Mouse (Mus musculus) embryonic facial prominence, embryonic 12.5 days (tissue): ENCODE measurements at regions not wholly inside any gene's neighbourhood (a gene's known extent, or its start where the extent isn't known, plus 50 kb on each side); places are given as distances from the start of the nearest gene placed in this dataset.

Experiments
- ATAC-seq: fragments of 200-750 bp; cut with Nextera tagmentation; 2 replicates; pipeline ENCODE4 v1.8.0; 2017; ENCODE audit not compliant: insufficient number of reproducible peaks, insufficient read depth, low FRiP score, low TSS enrichment
- H3K27ac ChIP-seq: fragments of 300-500 bp; sonication (generic); 2 replicates; pipeline ENCODE4 v1.5.1; 2016; ENCODE audit warnings: mild to moderate bottlenecking
- H3K27me3 ChIP-seq: fragments of 300-500 bp; sonication (generic); 2 replicates; pipeline ENCODE4 v1.6.1; 2016; ENCODE audit warnings: mild to moderate bottlenecking, moderate library complexity
- H3K36me3 ChIP-seq: fragments of 300-500 bp; sonication (generic); 2 replicates; pipeline ENCODE4 v1.6.1; 2016; ENCODE audit warnings: mild to moderate bottlenecking
- H3K4me1 ChIP-seq: fragments of 300-500 bp; sonication (generic); 2 replicates; pipeline ENCODE4 v1.6.1; 2016
- H3K4me2 ChIP-seq: fragments of 300-500 bp; sonication (generic); replicated peaks from 2 replicates; pipeline ENCODE4 v1.6.1; 2016; ENCODE audit warnings: mild to moderate bottlenecking, moderate library complexity
- H3K4me3 ChIP-seq: fragments of 300-500 bp; sonication (generic); 2 replicates; pipeline ENCODE4 v1.5.1; 2016; ENCODE audit warnings: mild to moderate bottlenecking
- H3K9ac ChIP-seq: fragments of 300-500 bp; sonication (generic); 2 replicates; pipeline ENCODE4 v1.6.1; 2016; ENCODE audit warnings: mild to moderate bottlenecking, moderate library complexity
- H3K9me3 ChIP-seq: fragments of 300-500 bp; sonication (generic); 2 replicates; pipeline ENCODE4 v1.6.1; 2016; ENCODE audit warnings: mild to moderate bottlenecking, moderate library complexity
- WGBS: fragments of 180-500 bp; shearing (Covaris S2); methylation state at CpG from one replicate; pipeline ENCODE4 v1.1.7; 2016; 5-methylcytosine and 5-hydroxymethylcytosine counted together

- ATAC-seq, result no peak
- no peak overlapping the region for H3K27ac ChIP-seq
- H3K9ac ChIP-seq, result no peak overlapping the region
- H3K36me3 ChIP-seq, result no peaks in the 10 kb centered on the region
- H3K4me1 ChIP-seq, result peaks cover 3% of the 10 kb centered on the region; the same call in 1 of the 2 replicates
- H3K27me3 ChIP-seq, result no peaks in the 10 kb centered on the region
- H3K4me3 ChIP-seq, result no peak overlapping the region
- 86% methylated on average over 3 of the region's 3 CpGs for WGBS
- no peaks in the 10 kb centered on the region for H3K9me3 ChIP-seq
- no peak overlapping the region for H3K4me2 ChIP-seq
Measured at GRCm38 (mm10) chr4:106049880-106050279, 260.2 kb downstream of the Gm12728 start.

- no peak overlapping the region for H3K4me3 ChIP-seq
- no peaks in the 10 kb centered on the region for H3K27me3 ChIP-seq
- H3K9me3 ChIP-seq, result no peaks in the 10 kb centered on the region
- no peaks in the 10 kb centered on the region for H3K36me3 ChIP-seq
- H3K27ac ChIP-seq, result no peak overlapping the region
- no peak overlapping the region for H3K9ac ChIP-seq
- peaks cover 3% of the 10 kb centered on the region; the same call in 1 of the 2 replicates for H3K4me1 ChIP-seq
- ATAC-seq, result no peak
- no peak overlapping the region for H3K4me2 ChIP-seq
- 85% methylated on average over 3 of the region's 3 CpGs for WGBS
Measured at GRCm38 (mm10) chr4:106050297-106050696, 260.6 kb downstream of the Gm12728 start.

- no peak overlapping the region for H3K27ac ChIP-seq
- H3K4me2 ChIP-seq, result no peak overlapping the region
- no peak for ATAC-seq
- no peak overlapping the region for H3K9ac ChIP-seq
- WGBS, result 57% methylated on average over 9 of the region's 9 CpGs
- peaks cover 3% of the 10 kb centered on the region; the same call in 1 of the 2 replicates for H3K4me1 ChIP-seq
- no peaks in the 10 kb centered on the region for H3K36me3 ChIP-seq
- H3K4me3 ChIP-seq, result no peak overlapping the region
- H3K9me3 ChIP-seq, result no peaks in the 10 kb centered on the region
- H3K27me3 ChIP-seq, result no peaks in the 10 kb centered on the region
Measured at GRCm38 (mm10) chr4:106053496-106053895, 262.5 kb upstream of the Usp24 start.

GRCm38 (mm10) chr4:106054324-106054723, 261.7 kb upstream of the Usp24 start:
- Histone ChIP-seq H3K9me3 (no peaks in the 10 kb centered on the region), H3K36me3 (no peaks in the 10 kb centered on the region), H3K9ac (no peak overlapping the region), H3K4me1 (peaks cover 3% of the 10 kb centered on the region; the same call in 1 of the 2 replicates), H3K4me3 (no peak overlapping the region), H3K4me2 (no peak overlapping the region), H3K27ac (no peak overlapping the region), H3K27me3 (no peaks in the 10 kb centered on the region)
- WGBS, result 75% methylated on average over 7 of the region's 7 CpGs
- no peak for ATAC-seq

GRCm38 (mm10) chr4:106062651-106063050, 253.4 kb upstream of the Usp24 start:
- Histone ChIP-seq H3K4me3 (no peak overlapping the region), H3K4me1 (peaks cover 5% of the 10 kb centered on the region; the same call in 1 of the 2 replicates), H3K27me3 (no peaks in the 10 kb centered on the region), H3K9me3 (no peaks in the 10 kb centered on the region), H3K36me3 (no peaks in the 10 kb centered on the region), H3K4me2 (no peak overlapping the region), H3K9ac (no peak overlapping the region), H3K27ac (no peak overlapping the region)
- ATAC-seq, result no peak
- 80% methylated on average over 12 of the region's 12 CpGs for WGBS

- no peak overlapping the region for H3K27ac ChIP-seq
- no peak overlapping the region for H3K9ac ChIP-seq
- H3K36me3 ChIP-seq, result no peaks in the 10 kb centered on the region
- H3K4me3 ChIP-seq, result no peak overlapping the region
- peaks cover 5% of the 10 kb centered on the region for H3K4me1 ChIP-seq
- no peak overlapping the region for H3K4me2 ChIP-seq
- no peaks in the 10 kb centered on the region for H3K9me3 ChIP-seq
- ATAC-seq, result no peak
- H3K27me3 ChIP-seq, result no peaks in the 10 kb centered on the region
- WGBS, result 55% methylated on average over 6 of the region's 6 CpGs
Measured at GRCm38 (mm10) chr4:106063851-106064382, 252.1 kb upstream of the Usp24 start.

GRCm38 (mm10) chr4:106067023-106067422, 249.0 kb upstream of the Usp24 start:
- Histone ChIP-seq H3K27me3 (no peaks in the 10 kb centered on the region), H3K4me3 (no peak overlapping the region), H3K9me3 (no peaks in the 10 kb centered on the region), H3K36me3 (no peaks in the 10 kb centered on the region), H3K27ac (no peak overlapping the region), H3K4me1 (peaks cover 5% of the 10 kb centered on the region), H3K4me2 (no peak overlapping the region), H3K9ac (no peak overlapping the region)
- no peak for ATAC-seq
- 83% methylated on average over 9 of the region's 9 CpGs for WGBS

- ATAC-seq, result no peak
- H3K4me1 ChIP-seq, result no peaks in the 10 kb centered on the region
- H3K27me3 ChIP-seq, result no peaks in the 10 kb centered on the region
- no peaks in the 10 kb centered on the region for H3K9me3 ChIP-seq
- no peak overlapping the region for H3K4me2 ChIP-seq
- H3K9ac ChIP-seq, result no peak overlapping the region
- no peak overlapping the region for H3K27ac ChIP-seq
- no peak overlapping the region for H3K4me3 ChIP-seq
- no peaks in the 10 kb centered on the region for H3K36me3 ChIP-seq
Measured at GRCm38 (mm10) chr4:106083546-106083945, 232.5 kb upstream of the Usp24 start.

- 33% methylated on average over 9 of the region's 9 CpGs for WGBS
- no peak overlapping the region for H3K4me3 ChIP-seq
- H3K4me1 ChIP-seq, result peaks cover 24% of the 10 kb centered on the region
- ATAC-seq, result no peak
- peak overlapping the region; percentile 74; the same call in 1 of the 2 replicates for H3K27ac ChIP-seq
- H3K36me3 ChIP-seq, result no peaks in the 10 kb centered on the region
- H3K27me3 ChIP-seq, result no peaks in the 10 kb centered on the region
- H3K9me3 ChIP-seq, result no peaks in the 10 kb centered on the region
- H3K4me2 ChIP-seq, result no peak overlapping the region
- no peak overlapping the region; the same call in 1 of the 2 replicates for H3K9ac ChIP-seq
Measured at GRCm38 (mm10) chr4:106091927-106092675, 223.9 kb upstream of the Usp24 start.

- no peaks in the 10 kb centered on the region for H3K27me3 ChIP-seq
- no peaks in the 10 kb centered on the region for H3K9me3 ChIP-seq
- peak overlapping the region; percentile 74; the same call in 1 of the 2 replicates for H3K27ac ChIP-seq
- H3K9ac ChIP-seq, result no peak overlapping the region; the same call in 1 of the 2 replicates
- H3K4me2 ChIP-seq, result no peak overlapping the region
- peaks cover 24% of the 10 kb centered on the region for H3K4me1 ChIP-seq
- H3K36me3 ChIP-seq, result no peaks in the 10 kb centered on the region
- ATAC-seq, result no peak
- H3K4me3 ChIP-seq, result no peak overlapping the region
- WGBS, result 49% methylated on average over 6 of the region's 6 CpGs
Measured at GRCm38 (mm10) chr4:106092676-106093070, 223.3 kb upstream of the Usp24 start.

- 71% methylated on average over 2 of the region's 2 CpGs for WGBS
- H3K27ac ChIP-seq, result no peak overlapping the region
- no peak for ATAC-seq
Measured at GRCm38 (mm10) chr4:106093252-106093651, 222.8 kb upstream of the Usp24 start.

GRCm38 (mm10) chr4:106094882-106095556, 221.0 kb upstream of the Usp24 start:
- peaks cover 26% of the 10 kb centered on the region for H3K4me1 ChIP-seq
- no peak overlapping the region for H3K27ac ChIP-seq
- no peak overlapping the region for H3K9ac ChIP-seq
- H3K9me3 ChIP-seq, result no peaks in the 10 kb centered on the region
- no peaks in the 10 kb centered on the region for H3K36me3 ChIP-seq
- WGBS, result 63% methylated on average over 11 of the region's 11 CpGs
- no peaks in the 10 kb centered on the region for H3K27me3 ChIP-seq
- H3K4me2 ChIP-seq, result no peak overlapping the region
- H3K4me3 ChIP-seq, result no peak overlapping the region
- no peak for ATAC-seq

More at GRCm38 (mm10) chr4:106093252-106093651, 222.8 kb upstream of the Usp24 start:
- peaks cover 24% of the 10 kb centered on the region for H3K4me1 ChIP-seq
- no peaks in the 10 kb centered on the region for H3K9me3 ChIP-seq
- no peaks in the 10 kb centered on the region for H3K36me3 ChIP-seq
- no peak overlapping the region for H3K4me3 ChIP-seq
- no peak overlapping the region for H3K9ac ChIP-seq
- no peaks in the 10 kb centered on the region for H3K27me3 ChIP-seq
- H3K4me2 ChIP-seq, result no peak overlapping the region
